Mouse (Mus musculus): ENCODE results near the gene Serpinb9d. TPM values are rescaled to one million over a fixed set of nuclear protein-coding genes. Genes with fewer than 3 reads are reported as not detected.

The Serpinb9d gene
- polyA plus RNA-seq (2012; rRNA removed): not detected in 2 replicates

GRCm38 (mm10) chr13:33192659-33193058 is at the start of gene Serpinb9d:
Gene Serpinb9d (plus strand): TSS chr13:33192959.

GRCm38 (mm10) chr13:33159642-33160041 is 33.1 kb upstream of the Serpinb9d start, which contains the start of gene Serpinb9c:
Gene Serpinb9c (minus strand): TSS chr13:33159742.

GRCm38 (mm10) chr13:33249312-33249711 is 56.6 kb downstream of the Serpinb9d start, which contains the start of gene Serpinb9e:
Gene Serpinb9e (plus strand): TSS chr13:33249612.

Other genes starting within 250 kb of the Serpinb9d start
- gene Serpinb6b, start 227.8 kb upstream of the Serpinb9d start, polyA plus RNA-seq (2012; rRNA removed): 2.9 and 4.4 TPM in 2 replicates
- 2.0 TPM in 2 replicates for gene Serpinb9, start 189.7 kb upstream of the Serpinb9d start, polyA plus RNA-seq (2012; rRNA removed)
- gene Serpinb9b, start 165.5 kb upstream of the Serpinb9d start, polyA plus RNA-seq (2012; rRNA removed): 0.16 and 6.9 TPM in 2 replicates
- 0.75 and 2.2 TPM in 2 replicates for gene Serpinb1b, start 114.4 kb upstream of the Serpinb9d start, polyA plus RNA-seq (2012; rRNA removed)
- gene Serpinb9c, start 33.2 kb upstream of the Serpinb9d start, polyA plus RNA-seq (2012; rRNA removed): not detected in 2 replicates
- not detected in 2 replicates for gene Serpinb9e, start 56.7 kb downstream of the Serpinb9d start, polyA plus RNA-seq (2012; rRNA removed)
- not detected in 2 replicates for gene Serpinb9f, start 131.1 kb downstream of the Serpinb9d start, polyA plus RNA-seq (2012; rRNA removed)
- not detected in 2 replicates for gene Gm11397, start 202.8 kb downstream of the Serpinb9d start, polyA plus RNA-seq (2012; rRNA removed)